In the genomic region with DNA sequence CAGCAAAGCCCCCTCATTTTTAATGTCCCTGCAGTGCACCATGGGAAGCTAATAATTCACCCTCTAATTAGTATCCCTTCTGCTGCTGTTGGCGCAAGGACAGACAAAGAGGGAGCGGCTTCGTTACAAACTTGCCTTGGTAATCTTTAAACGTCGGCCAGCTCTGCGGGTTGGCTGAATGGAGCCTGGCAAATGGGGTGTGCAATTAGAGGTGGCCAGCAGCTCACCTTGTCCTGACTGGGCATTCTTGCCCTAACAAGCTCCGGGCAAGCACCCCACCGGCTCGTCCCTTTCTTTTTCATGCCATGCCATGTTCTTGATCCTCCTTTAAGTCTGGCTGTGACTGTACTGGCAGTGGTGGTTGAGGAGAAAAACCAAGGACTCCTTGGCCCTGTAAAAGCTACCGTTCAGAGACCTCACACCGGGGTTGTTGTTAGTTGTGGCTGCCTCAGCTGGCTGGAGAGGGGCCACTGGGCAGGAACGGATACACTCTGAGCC, we compare ENCODE assay signal across 10 mouse cellular contexts.
DNase-seq lines count a peak whose midpoint lies in the region; ATAC-seq lines count a peak whose summit lies in the region.
"Had no signal": no experiment of that assay in that cellular context is flagged by ENCODE, and none has a peak within 500 bp of the region (broad histone marks: within the 10 kb centered on the region; RNA-seq: fewer than 3 reads in every experiment).

No protein-coding gene starts in this region.

- no peaks in the 10 kb centered on the region for H3K9me3 ChIP-seq in kidney, embryonic 16.5 days (ENCODE audit: low read length)
- H3K9me3 ChIP-seq in hindbrain, embryonic 16.5 days (ENCODE audit: control insufficient read depth, low read length), result no peaks in the 10 kb centered on the region
- 0 out of 2 replicates have a peak, but pooled peaks cover 3% of the 10 kb centered on the region for H3K9me3 ChIP-seq in neural tube, embryonic 12.5 days
- H3K9me3 ChIP-seq in intestine, embryonic 15.5 days, result no peaks in the 10 kb centered on the region

- DNase-seq in kidney, postnatal 4 days, result peak; percentile 8 to 27
- peak; percentile 27 to 36 for DNase-seq in cerebellum, postnatal 36 days
- no peak for DNase-seq in embryo, embryonic 10.5 days (ENCODE audit: low spot score)
- DNase-seq in urinary bladder, adult 18-20 months (ENCODE audit: low spot score in 2 of 2), result no peak
- DNase-seq: gastrocnemius, postnatal 14 days had no signal

- no peak overlapping the region for H3K4me3 ChIP-seq in kidney, embryonic 16.5 days (ENCODE audit: low read length)
- no peak overlapping the region for H3K4me3 ChIP-seq in hindbrain, embryonic 16.5 days (ENCODE audit: low read length)
- no peak overlapping the region for H3K4me3 ChIP-seq in neural tube, embryonic 12.5 days
- H3K4me3 ChIP-seq in intestine, embryonic 15.5 days (replicated peaks), result no peak overlapping the region
- H3K4me3 ChIP-seq: megakaryocyte, embryonic 14.5 days had no signal

- H3K4me2 ChIP-seq in kidney, embryonic 16.5 days (replicated peaks; ENCODE audit: low read depth, low read length), result no peak overlapping the region
- no peak overlapping the region for H3K4me2 ChIP-seq in hindbrain, embryonic 16.5 days (ENCODE audit: low read length)
- 0 out of 2 replicates have a peak overlapping the region, but pooled peaks have one; percentile 16 for H3K4me2 ChIP-seq in neural tube, embryonic 12.5 days (replicated peaks)
- no peak overlapping the region for H3K4me2 ChIP-seq in intestine, embryonic 15.5 days (replicated peaks)

- H3K27ac ChIP-seq in kidney, embryonic 16.5 days (ENCODE audit: low read length), result no peak overlapping the region
- H3K27ac ChIP-seq in hindbrain, embryonic 16.5 days (ENCODE audit: low read depth, low read length), result peak overlapping the region; percentile 57
- peak overlapping the region; percentile 26; the same call in 1 of the 2 replicates for H3K27ac ChIP-seq in neural tube, embryonic 12.5 days
- H3K27ac ChIP-seq in intestine, embryonic 15.5 days, result no peak overlapping the region

- peaks cover 3% of the 10 kb centered on the region; the same call in 1 of the 2 replicates for H3K4me1 ChIP-seq in kidney, embryonic 16.5 days (ENCODE audit: insufficient read depth, low read length)
- H3K4me1 ChIP-seq in hindbrain, embryonic 16.5 days (ENCODE audit: control insufficient read depth, insufficient read depth, low read depth, low read length), result peaks cover 7% of the 10 kb centered on the region
- peaks cover 12% of the 10 kb centered on the region; the same call in 1 of the 2 replicates for H3K4me1 ChIP-seq in neural tube, embryonic 12.5 days
- no peaks in the 10 kb centered on the region for H3K4me1 ChIP-seq in intestine, embryonic 15.5 days (replicated peaks)
- H3K4me1 ChIP-seq: megakaryocyte, embryonic 14.5 days had no signal

- WGBS in kidney, embryonic 16.5 days, result 67% methylated on average over 12 of the region's 12 CpGs
- WGBS in hindbrain, embryonic 16.5 days, result 28% methylated on average over 12 of the region's 12 CpGs
- WGBS in neural tube, embryonic 12.5 days, result 42% methylated on average over 12 of the region's 12 CpGs
- 74% methylated on average over 12 of the region's 12 CpGs for WGBS in intestine, embryonic 15.5 days

- ATAC-seq in kidney, embryonic 16.5 days (ENCODE audit: low FRiP score, low TSS enrichment), result no peak
- ATAC-seq in hindbrain, embryonic 16.5 days, result peak; percentile 73
- ATAC-seq in neural tube, embryonic 12.5 days (ENCODE audit: low FRiP score, low read depth), result peak; percentile 77
- no peak for ATAC-seq in intestine, embryonic 15.5 days

- H3K36me3 ChIP-seq in kidney, embryonic 16.5 days (ENCODE audit: insufficient read depth, low read length), result no peaks in the 10 kb centered on the region
- no peaks in the 10 kb centered on the region for H3K36me3 ChIP-seq in hindbrain, embryonic 16.5 days (ENCODE audit: control insufficient read depth, insufficient read depth, low read length)
- H3K36me3 ChIP-seq in neural tube, embryonic 12.5 days, result no peaks in the 10 kb centered on the region
- H3K36me3 ChIP-seq in intestine, embryonic 15.5 days, result no peaks in the 10 kb centered on the region

- H3K27me3 ChIP-seq in kidney, embryonic 16.5 days (ENCODE audit: insufficient read depth, low read length), result no peaks in the 10 kb centered on the region
- no peaks in the 10 kb centered on the region for H3K27me3 ChIP-seq in hindbrain, embryonic 16.5 days (replicated peaks; ENCODE audit: control insufficient read depth, insufficient read depth, low read length)
- H3K27me3 ChIP-seq in neural tube, embryonic 12.5 days (replicated peaks), result no peaks in the 10 kb centered on the region
- no peaks in the 10 kb centered on the region for H3K27me3 ChIP-seq in intestine, embryonic 15.5 days (replicated peaks)
- H3K27me3 ChIP-seq: megakaryocyte, embryonic 14.5 days had no signal

- no peak overlapping the region for H3K9ac ChIP-seq in kidney, embryonic 16.5 days (replicated peaks; ENCODE audit: low read length)
- H3K9ac ChIP-seq in hindbrain, embryonic 16.5 days (ENCODE audit: low read depth, low read length), result no peak overlapping the region
- H3K9ac ChIP-seq in neural tube, embryonic 12.5 days, result no peak overlapping the region
- no peak overlapping the region for H3K9ac ChIP-seq in intestine, embryonic 15.5 days

Comparison
In these comparisons a context has a peak if more than half of its experiments do, and no peak if none do; other contexts are left out.
1. DNase-seq: peak in kidney, postnatal 4 days (2 of 2) and cerebellum, postnatal 36 days (2 of 2); none in embryo, embryonic 10.5 days (single experiment) and urinary bladder, adult 18-20 months (0 of 2).
2. ATAC-seq: peak in hindbrain, embryonic 16.5 days (single experiment) and neural tube, embryonic 12.5 days (single experiment); none in kidney, embryonic 16.5 days (single experiment) and intestine, embryonic 15.5 days (single experiment).
3. H3K27ac ChIP-seq: peak in hindbrain, embryonic 16.5 days (single experiment) and neural tube, embryonic 12.5 days (single experiment); none in kidney, embryonic 16.5 days (single experiment) and intestine, embryonic 15.5 days (single experiment).